Mouse (Mus musculus) spleen, postnatal 36 days (tissue): Measurements from ENCODE around the gene Tmem88.
A peak's percentile ranks its signal among the peaks of the same experiment; 100 is the strongest.
"Not testable (repeated sequence)": the region's sequence is repeated elsewhere in the genome, so short reads cannot be mapped to it uniquely, and the experiment has no call there.

Experiments
- DNase-seq, 2 experiments: peaks; one replicate each; pipeline ENCODE4 v3.0.0; 2022; ENCODE audit warnings: low spot score in 2 of 2, mixed read lengths in 1 of 2

The Tmem88 gene

DNA sequence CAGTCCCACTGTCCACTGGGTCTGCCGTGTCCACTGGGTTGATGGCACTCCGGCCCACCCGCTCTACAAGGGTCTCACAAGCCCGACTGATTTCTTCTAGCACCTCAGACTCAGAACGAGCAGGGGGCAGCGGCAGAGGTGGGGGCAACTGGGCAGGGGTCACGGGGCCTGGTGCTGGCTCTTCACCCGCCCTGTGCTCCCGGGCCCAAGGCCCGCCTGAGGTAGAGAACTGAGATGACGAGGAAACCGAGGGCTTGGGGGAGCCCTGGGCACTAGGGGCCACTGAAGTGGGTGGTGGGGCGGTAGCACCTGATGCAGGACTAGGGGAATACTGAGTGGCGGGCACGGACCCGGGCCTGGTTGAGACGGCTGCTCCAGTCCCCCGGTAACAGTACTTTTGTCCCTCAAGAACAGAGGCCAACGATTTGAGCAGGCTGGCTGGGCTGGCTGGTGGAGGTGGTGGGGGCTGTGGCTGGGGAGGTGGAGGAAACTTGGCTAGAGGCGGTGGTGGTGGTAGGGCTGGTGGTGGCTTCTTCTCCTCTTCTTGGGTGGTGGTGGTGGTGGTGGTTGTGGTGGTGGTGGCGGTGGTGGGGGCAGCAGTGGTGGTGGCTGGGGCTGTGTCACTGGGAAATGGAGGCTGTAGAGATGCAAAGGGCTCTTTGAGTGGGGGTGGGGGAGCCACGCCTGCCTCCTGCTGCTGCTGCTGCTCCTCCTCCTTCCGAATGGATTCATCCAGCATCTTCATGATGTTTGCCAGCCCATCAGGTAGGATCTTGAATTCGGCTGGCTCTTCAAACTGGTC is 6.8 kb upstream of the Tmem88 start:
- DNase-seq = no peak

DNA sequence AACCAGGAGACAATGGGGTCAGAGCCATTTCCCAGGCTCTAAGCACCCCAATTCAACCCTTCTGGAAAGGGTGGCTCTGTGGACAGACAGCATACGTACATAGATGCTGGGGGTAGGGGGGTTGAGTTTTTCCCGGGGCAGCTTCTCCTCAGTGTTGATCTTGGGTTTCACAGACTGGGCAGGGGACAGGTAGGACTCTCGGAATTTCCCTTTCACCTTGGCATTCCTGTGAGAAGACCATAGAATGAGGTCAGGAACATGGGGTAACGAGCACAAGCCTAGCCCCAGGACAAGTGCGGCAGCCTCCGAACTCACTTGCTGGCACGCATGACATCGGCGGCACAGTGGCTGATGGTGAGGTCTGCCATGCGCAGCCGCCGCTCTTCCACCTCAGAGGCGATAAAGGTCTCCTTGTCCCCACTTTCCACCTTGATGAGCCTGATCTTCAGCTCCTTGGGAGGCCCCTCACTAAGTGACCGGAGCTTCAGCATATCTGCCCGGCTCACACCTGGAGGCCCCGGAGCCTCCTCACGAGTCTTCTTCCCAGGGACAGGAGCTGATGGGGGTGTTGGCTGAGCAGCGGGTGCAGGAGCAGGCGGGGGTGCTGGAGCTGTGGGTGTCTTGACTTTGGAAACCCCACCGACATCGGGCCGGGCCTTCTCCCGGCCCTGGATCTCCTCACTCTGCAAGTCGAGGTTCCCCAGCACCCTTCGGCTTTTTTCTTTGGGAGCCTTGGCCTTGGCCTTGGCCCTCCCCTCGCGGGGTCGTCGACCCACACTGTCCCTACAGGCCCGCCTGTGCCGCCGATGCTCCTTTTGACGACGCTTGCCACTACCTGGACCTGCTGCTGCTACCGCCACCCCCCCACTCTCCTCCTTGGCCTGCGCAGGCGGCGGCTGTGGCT is 5.9 kb upstream of the Tmem88 start:
- no peak for DNase-seq

DNA sequence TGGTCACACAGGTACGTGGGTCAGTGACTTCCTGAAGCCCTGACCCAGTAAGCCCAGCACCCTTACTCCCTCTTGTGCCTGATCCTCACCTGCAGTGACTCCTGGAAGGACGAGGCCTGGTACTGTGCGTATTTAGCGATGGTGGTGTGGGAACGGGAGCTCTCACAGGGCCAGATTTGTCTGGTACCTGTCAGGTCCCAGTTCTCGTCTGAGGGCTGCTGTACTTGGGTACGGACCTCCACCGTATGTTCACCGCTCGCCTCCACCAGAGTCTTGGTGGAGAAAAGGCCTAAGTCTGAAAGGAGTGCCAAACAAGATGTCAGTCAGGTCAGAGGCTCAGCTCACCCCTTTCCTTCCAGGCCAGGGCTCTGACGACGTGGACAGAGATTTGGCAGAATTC is 4.0 kb upstream of the Tmem88 start:
- no peak for DNase-seq

DNA sequence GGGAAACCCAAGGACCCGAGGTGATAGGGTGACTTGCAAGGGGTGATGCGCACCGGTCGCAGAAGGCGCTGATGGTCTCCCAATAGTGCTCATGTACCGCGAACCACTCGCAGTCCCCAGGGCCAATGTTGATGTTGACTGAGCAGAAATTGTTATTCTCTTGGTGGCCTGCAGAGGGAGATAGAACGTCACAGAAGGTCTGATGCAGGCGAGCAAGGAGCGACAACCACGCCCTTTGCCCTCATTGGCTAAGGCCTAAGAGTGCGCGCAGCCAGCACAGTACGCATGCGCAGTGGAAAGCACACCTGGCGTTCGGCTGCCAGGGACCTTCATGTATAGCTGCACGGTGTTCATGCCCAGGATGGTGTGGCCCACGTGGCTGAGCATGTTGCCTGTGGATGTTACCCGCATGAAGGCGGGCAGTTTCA is 3.2 kb upstream of the Tmem88 start:
- DNase-seq = peak; percentile 87 to 89

DNA sequence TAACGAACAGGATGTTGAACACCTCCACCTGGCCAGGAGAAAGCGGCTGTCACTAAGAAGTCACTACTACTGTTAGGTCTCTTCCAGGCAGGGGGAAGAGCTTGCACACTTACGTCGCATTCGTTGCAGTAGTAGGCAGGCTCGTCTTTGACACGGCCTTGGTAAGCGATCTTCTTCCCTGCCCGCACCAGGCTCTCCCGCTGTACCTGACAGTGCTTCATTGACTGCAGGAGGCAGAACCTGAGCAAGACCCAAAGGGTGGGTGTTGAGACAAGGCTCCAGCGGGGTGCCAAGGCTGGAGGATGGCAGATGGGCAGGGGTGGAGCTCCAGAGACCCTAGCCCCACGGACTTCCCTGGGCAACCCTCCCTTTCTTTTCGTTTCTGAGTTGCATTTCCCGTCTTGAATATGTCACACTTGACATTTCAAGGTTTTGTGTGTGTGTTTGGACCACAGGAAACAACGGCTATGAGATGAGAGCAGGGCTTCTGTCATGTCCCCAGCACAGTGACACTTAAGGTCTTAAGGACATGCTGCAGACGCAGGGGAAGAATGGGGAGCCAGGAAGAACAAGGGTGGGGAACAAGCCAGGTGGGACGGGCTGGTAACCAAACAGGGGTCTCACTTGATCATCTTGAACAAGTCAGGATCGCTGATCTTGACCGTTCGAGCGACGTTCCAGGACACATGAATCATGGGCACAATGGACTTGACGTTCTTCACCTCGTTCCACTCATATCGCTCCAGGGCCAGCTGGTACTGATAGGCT is 2.2 kb upstream of the Tmem88 start:
- DNase-seq = no peak

DNA sequence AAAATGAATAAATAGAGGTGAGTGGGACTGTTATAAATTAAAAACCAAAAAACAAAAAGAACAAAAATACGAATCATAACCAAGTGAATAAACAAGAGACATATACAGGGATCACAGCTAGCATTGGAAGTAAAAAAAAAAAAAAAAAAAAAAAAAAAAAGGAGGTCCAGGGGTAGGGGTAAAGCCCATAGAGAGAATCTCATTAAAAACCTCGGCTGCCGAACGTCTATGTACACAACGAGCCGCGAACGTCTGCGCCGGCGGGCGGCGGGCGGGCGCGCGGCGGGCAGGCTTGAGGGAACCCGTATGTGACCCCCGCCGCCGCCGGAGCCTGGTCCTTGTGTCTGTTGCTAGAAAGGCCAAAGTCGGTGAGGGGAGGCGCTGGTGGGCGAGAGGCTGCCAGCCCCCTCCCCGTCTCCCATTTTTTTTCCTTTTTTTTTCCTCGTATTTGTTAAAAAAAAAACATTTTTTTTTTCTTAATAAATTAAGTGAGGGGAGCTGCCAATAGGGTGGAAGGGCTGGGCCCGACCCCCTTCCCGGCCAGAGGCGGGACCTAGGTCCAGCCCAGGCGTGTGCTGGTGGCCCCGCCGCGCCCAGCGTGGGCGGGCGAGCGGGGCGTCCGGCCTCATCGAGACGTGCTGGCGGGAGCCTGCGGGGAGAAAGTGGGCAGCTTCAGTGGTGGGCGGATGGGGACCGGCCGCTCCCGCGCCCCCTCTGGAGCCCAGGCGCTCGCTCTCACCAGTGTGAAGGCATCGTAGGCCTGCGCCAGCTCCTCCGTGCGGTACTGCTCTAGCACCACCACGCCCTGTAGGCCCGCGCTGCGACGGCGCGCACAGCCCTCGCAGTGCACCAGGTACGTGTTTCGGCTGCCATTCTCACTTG is 1.4 kb upstream of the Tmem88 start:
- DNase-seq = no peak

- DNase-seq = no peak
Observed at GRCm38 (mm10) chr11:69398486-69399200, 609 bp upstream of the Tmem88 start.

- DNase-seq = no peak
Observed at GRCm38 (mm10) chr11:69397581-69398057, 415 bp downstream of the Tmem88 start.

GRCm38 (mm10) chr11:69396772-69397171 is 1.3 kb downstream of the Tmem88 start:
- peak in 1 of 2 experiments; percentile 12 for DNase-seq

DNA sequence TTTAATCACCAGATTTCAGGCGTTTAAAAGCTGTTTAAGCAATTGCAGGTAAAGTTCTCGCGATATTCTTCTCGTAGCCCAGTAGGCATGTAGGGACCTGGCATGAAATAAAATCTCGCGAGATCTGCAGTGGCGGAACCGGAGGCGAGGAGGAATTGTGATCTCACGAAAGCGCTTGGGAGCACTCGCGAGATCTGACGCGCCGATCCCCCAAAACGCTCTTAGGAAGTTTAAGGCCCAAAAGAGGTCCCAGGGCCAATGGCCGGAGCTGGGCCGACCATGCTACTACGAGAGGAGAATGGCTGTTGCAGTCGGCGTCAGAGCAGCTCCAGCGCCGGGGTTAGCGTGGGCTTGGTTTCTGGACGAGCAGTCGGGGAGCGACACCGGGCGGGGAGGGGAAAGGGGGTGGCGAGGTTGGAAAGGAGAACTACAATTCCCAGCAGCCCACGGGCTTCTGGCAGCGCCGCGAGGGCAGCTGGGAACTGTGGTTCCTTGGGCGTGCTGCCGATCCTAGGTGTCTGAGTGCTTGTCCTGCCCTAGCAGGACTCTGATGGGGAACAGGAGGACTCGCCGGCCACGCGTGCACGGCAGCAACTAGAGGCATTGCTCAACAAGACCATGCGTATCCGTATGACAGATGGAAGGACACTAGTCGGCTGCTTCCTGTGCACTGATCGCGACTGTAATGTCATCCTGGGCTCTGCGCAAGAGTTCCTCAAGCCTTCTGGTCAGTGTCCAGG is 2.2 kb downstream of the Tmem88 start:
- DNase-seq = peak; percentile 97 to 98

DNA sequence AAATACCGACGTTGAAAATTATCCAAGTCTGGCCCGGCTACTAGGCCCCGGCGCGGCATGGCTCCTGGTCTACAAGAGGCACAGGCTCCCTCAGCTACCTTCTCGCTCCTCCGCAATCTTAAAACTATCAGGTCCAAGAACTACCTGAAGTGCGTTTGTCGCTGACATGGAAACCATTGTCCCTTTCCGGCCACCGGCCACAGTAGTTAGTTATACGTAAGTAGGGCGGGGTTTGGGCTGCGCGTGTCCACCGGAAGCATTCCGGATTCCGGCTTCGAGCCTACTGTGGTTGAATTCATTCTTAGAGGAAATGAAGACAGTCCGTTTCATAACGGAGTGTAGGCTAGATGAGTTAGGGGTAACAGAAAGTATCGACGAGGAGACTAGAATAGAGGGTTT is 2.8 kb downstream of the Tmem88 start, which contains the start of the genes Naa38 and Cyb5d1:
Gene Naa38 (plus strand): TSS at position 253 of the 399 bp plus-strand sequence.
Gene Cyb5d1 (minus strand): TSS at position 397 of the 399 bp plus-strand sequence.
- DNase-seq = peak; percentile 87 to 92

GRCm38 (mm10) chr11:69394591-69395167 is 3.4 kb downstream of the Tmem88 start:
- DNase-seq = not testable (repeated sequence)

DNA sequence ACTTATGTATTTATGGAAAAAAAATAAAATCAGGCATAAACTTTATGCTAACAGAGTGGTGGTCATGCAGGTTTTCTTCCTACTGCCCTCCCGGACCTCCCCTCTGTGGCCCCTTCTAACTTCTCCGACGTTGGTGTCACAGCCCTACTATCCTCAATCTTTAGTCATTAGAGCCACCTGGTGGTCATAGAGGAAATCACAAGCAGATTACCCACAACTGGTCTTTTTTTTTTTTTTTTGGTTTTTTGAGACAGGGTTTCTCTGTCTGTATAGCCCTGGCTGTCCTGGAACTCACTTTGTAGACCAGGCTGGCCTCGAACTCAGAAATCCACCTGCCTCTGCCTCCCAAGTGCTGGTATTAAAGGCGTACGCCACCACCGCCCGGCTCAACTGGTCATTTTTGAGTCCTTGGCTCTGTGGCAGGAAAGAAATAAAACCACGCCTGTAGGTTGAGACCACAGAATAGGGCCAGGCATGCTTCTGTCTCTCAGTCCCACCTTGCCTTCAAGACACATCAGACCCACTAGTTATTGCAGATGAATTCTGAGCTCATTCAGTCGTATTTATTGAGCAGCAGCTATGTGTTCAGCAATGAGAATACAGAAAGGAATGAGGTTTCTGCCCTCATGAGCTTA is 7.5 kb downstream of the Tmem88 start:
- peak; percentile 55 to 74 for DNase-seq

GRCm38 (mm10) chr11:69389531-69390399 is 8.3 kb downstream of the Tmem88 start:
- no peak for DNase-seq

GRCm38 (mm10) chr11:69388680-69389079 is 9.4 kb downstream of the Tmem88 start:
- no peak for DNase-seq

- DNase-seq = no peak
Observed at GRCm38 (mm10) chr11:69386758-69387157, 11.3 kb downstream of the Tmem88 start.

GRCm38 (mm10) chr11:69384979-69385378 is 13.1 kb downstream of the Tmem88 start:
- DNase-seq = no peak
